Mouse (Mus musculus): ENCODE measurements around the gene Usp9x.

The Usp9x gene

GRCm38 (mm10) chrX:13072461-13072982 lies 1.2 kb downstream of the Usp9x start:
- in situ Hi-C loops (cut with MseI, MboI): no loop called here

DNA sequence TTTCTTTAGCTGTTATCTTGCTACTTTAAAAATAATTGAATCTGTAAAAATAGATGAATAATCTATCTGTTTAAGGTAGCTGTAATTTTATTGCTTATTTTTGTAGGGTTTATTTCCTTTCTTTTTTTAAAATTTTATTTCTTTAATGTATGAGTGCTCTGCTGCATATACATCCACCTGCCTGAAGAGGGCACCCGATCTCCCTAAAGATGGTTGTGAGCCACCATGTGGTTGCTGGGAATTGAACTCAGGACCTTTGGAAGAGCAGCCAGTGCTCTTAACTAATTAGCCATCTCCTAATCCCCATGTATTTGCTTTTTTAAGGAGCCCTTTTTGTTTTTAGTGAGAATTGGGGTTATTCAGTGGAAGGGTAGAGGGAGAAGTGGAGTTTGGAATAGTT lies 14.3 kb downstream of the Usp9x start:
- in situ Hi-C loops (cut with MseI, MboI): no loop called here

GRCm38 (mm10) chrX:13096985-13097384 lies 25.7 kb downstream of the Usp9x start:
- in situ Hi-C loops (cut with MseI, MboI): no loop called here

DNA sequence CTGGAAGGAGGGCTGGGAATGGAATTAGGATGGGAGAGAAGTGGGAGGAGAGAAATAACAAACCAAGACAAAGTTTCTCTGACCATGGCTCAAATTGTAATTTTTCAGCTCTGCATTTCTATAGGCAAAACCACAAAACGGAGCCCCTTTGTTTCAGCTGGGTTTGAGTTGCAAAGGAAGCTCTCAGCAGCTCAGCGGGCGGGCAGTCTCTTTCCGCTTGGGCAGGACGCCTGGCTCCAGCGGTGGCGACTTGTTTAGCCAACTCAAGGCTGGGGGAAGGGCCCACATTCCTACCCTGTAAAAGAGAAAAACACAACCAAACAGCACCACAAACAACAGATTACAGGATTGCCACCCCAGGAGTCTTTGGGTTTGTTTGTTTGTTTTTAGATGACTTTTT lies 135.2 kb downstream of the Usp9x start:
- in situ Hi-C loops (cut with MseI, MboI): no loop called here

DNA sequence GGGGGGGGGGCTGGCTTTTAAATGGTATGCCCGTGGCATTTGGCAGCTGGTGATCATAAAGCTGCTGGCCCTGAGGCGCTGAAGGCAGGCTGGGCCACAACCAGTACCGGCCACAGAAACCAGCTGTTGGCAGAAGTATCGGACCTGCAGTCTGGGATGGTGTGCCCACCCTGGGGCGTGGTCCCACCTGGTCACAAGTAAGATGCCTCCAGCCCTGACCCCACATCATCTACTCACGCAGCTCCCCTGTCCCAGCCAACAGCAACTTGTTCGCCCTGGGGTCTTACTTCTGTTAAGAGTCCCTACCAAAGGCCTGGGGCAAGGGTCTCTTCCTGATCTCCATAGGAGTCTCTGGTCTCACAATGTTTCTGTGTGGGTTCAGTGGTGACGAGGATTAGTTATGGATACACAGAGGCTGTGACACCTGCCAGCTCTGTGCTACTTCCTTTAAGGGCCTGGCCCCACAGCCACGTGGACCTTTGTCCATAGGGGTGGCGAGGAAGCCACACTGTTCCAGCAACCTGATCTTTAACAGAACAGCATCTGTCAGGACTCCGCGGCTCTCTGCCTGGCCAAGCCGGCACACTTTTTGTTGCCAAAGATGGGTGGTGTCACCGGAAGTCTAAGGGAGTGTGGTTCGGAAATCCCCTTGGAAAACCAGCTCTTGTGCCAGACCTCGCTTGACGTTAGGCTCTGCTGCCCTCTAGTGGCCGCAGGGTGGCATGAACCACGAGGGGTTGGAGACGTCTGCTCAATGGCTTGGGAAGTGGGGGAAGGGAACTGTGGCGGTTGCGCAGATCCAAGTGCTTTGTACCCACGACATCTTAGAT lies 136.4 kb downstream of the Usp9x start:
- in situ Hi-C loops (cut with MseI, MboI): no loop called here

DNA sequence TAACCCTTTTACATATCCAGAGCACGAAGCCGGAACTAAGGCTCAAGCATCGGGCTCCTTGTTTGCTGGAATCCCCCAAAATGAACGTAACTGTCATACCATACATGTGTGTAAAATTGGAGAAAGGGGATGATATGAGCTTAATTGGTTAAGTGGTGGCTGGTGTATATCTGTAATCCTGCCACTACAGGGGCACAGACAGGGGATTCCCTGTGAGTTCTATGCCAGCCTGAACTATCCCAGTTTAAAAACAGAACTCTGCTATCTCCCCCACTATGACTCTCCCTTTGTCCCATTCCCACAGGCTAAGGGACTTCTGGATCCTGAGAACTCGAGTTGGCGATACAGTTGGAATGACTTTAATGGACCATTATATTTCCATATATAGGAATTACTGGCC lies 137.1 kb downstream of the Usp9x start:
- in situ Hi-C loops (cut with MseI, MboI): no loop called here

DNA sequence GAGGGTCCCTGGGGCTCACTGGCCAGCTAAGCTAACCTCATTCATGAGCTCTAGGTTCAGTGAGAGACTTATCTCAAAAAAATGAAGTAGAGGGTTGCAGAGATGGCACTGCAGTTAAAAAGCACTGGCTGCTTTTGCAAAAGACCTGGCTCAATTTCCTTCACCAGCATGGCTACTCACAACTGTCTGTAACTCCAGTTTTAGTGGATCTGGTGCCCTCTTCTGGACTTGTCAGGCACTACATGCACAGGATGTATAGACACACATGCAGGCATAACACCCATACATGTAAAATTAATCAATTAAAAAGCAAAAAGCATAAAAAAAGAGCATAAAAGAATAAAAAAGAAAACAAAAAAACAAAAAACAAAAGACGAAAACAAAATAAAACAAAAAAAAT lies 143.0 kb downstream of the Usp9x start:
- in situ Hi-C loops (cut with MseI, MboI): no loop called here

Data from mouse trophoblast stem cell (cell line).